Mouse (Mus musculus) cerebellum, adult 2 months (tissue): ENCODE measurements at regions not wholly inside any gene's neighbourhood (a gene's known extent, or its start where the extent isn't known, plus 50 kb on each side); places are given as distances from the start of the nearest gene placed in this dataset.

ENCODE experiments used
- DNase-seq, 2 experiments: peaks; one replicate each; pipeline ENCODE4 v3.0.0; 2021
- H3K27ac ChIP-seq: fragments of 200-500 bp; 2 replicates; pipeline ENCODE4 v1.5.1; 2012; ENCODE audit warnings: low read length, control low read depth, inconsistent platforms; ENCODE audit not compliant: insufficient read depth
- H3K27me3 ChIP-seq: fragments of 200-500 bp; 2 replicates; pipeline ENCODE4 v1.6.1; 2012; ENCODE audit warnings: inconsistent platforms, mild to moderate bottlenecking, low read length, moderate library complexity; ENCODE audit not compliant: control insufficient read depth, insufficient read depth
- H3K4me1 ChIP-seq: fragments of 200-500 bp; 2 replicates; pipeline ENCODE4 v1.6.1; 2011; ENCODE audit warnings: low read length; ENCODE audit not compliant: control insufficient read depth, insufficient read depth
- H3K4me3 ChIP-seq: fragments of 200-500 bp; replicated peaks from 2 replicates; pipeline ENCODE3; 2011; ENCODE audit warnings: mild to moderate bottlenecking, low read depth, low read length, control low read depth; ENCODE audit not compliant: insufficient read depth
- CTCF ChIP-seq: fragments of 200-500 bp; IDR thresholded peaks from 2 replicates; pipeline ENCODE4 v1.5.1; 2011; ENCODE audit warnings: low read depth, mild to moderate bottlenecking, control low read depth, low read length, moderate library complexity, borderline replicate concordance; ENCODE audit not compliant: insufficient read depth
- POLR2A ChIP-seq: fragments of 200-500 bp; IDR thresholded peaks from 2 replicates; pipeline ENCODE4 v1.6.1; 2011; ENCODE audit warnings: low read length, control low read depth, borderline replicate concordance; ENCODE audit not compliant: insufficient read depth
- WGBS: fragments of 180-500 bp; shearing (Covaris S2); methylation state at CpG from one replicate; pipeline ENCODE4 v1.1.7; 2018; 5-methylcytosine and 5-hydroxymethylcytosine counted together

DNA sequence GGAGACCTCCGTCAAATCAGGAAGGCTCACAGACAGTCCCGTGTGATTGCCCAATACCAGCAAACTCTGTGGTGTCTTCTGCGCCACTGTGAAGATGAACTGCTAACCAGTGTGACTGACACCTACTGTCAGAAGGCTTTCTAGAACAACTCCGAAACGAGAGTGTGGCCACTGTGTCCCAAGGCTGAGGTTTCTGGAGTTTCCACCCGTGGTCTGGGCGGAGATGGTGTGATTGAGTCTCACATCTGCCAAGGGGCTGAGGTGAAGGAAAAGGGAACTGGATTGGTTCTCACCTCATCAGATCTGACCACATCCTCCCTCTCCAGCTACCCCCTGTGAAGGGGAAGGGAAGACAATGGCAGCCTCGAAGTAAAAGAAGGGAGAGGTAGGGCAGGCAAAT, 79.6 kb upstream of the 4930412O13Rik start:
- TF ChIP-seq CTCF: no peak
- TF ChIP-seq POLR2A: no peak
- Histone ChIP-seq H3K27me3 (no peaks in the 10 kb centered on the region), H3K27ac (no peak overlapping the region), H3K4me3 (no peak overlapping the region), H3K4me1 (no peaks in the 10 kb centered on the region)
- no peak for DNase-seq
- 79% methylated on average over 8 of the region's 8 CpGs for WGBS

- Histone ChIP-seq H3K4me1 (no peaks in the 10 kb centered on the region), H3K27ac (no peak overlapping the region), H3K4me3 (no peak overlapping the region), H3K27me3 (no peaks in the 10 kb centered on the region)
- TF ChIP-seq CTCF: no peak
- no peak for TF ChIP-seq POLR2A
- no peak for DNase-seq
- 42% methylated on average over 3 of the region's 3 CpGs for WGBS
Measured at GRCm38 (mm10) chr2:9804306-9804705, 76.7 kb upstream of the 4930412O13Rik start.

- DNase-seq: no peak
- 74% methylated on average over 6 of the region's 6 CpGs for WGBS
Measured at GRCm38 (mm10) chr2:9805590-9805989, 75.5 kb upstream of the 4930412O13Rik start.

More at GRCm38 (mm10) chr2:9805590-9805989, 75.5 kb upstream of the 4930412O13Rik start:
- no peak overlapping the region for H3K4me3 ChIP-seq
- TF ChIP-seq POLR2A (no peak), CTCF (no peak)
- no peaks in the 10 kb centered on the region for H3K4me1 ChIP-seq
- no peak overlapping the region for H3K27ac ChIP-seq
- no peaks in the 10 kb centered on the region for H3K27me3 ChIP-seq
